Mouse (Mus musculus) left cerebral cortex, postnatal 14 days (tissue): ENCODE results near the gene Abca13. TPM values are rescaled to one million over a fixed set of nuclear protein-coding genes. Genes with fewer than 3 reads are reported as not detected.
"Not testable (repeated sequence)": the region's sequence is repeated elsewhere in the genome, so short reads cannot be mapped to it uniquely, and the experiment has no call there.

Experiments
- DNase-seq, 2 experiments: peaks; one replicate each; pipeline ENCODE4 v3.0.0; 2021 to 2022; ENCODE audit warnings: low spot score in 2 of 2, mixed read lengths in 1 of 2
- intact Hi-C: fragments of 180-260 bp; cut with DNase I; formaldehyde crosslinking; loops from one replicate; pipeline ENCODE4 v1.15.1; 2025
- long read RNA-seq, 2 experiments: library from polyadenylated mRNA; stranded (forward); transcript quantifications; one replicate each; pipeline ENCODE4 v2.0.0; 2021
- total RNA-seq, 2 experiments: library from RNA; stranded (reverse); gene quantifications; 2 replicates each; pipeline ENCODE4 v1.2.3; 2021

Gene Abca13
- total RNA-seq, result under 1 TPM; 0.06 to 0.11 TPM
- long read RNA-seq, experiment 1, result 0 reads
- long read RNA-seq, experiment 2, result 0 reads

DNA sequence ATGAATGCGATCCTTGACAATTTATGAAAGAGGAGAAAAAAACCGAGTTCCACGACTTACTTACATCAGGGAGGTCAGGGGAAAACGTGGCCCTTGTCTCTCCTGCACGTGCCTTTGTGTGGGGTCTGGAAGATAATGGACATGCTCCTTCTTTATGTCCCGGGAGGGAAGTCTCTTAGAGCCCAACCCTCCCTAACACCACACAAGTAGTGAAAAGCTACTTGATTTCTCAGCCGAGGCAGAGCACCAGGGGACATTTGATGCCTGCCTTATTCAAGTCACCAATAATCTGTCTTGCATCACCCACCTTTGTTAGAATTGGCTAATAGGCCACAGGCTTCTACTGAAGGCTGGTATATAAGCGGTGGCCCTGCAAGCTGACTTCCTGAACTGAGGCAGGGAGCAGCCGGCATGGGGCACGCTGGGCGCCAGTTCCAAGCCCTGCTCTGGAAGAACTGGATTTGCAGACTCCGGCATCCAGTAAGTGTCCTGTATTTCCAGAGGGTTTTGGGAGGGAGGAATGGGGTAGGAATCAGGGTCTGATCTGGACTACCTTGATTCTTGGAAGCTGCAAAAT is at the start of gene Abca13:
Abca13 (plus strand) TSS at position 388 of the 577 bp plus-strand sequence.
- DNase-seq, result no peak
- intact Hi-C loops, result no loop called here

DNA sequence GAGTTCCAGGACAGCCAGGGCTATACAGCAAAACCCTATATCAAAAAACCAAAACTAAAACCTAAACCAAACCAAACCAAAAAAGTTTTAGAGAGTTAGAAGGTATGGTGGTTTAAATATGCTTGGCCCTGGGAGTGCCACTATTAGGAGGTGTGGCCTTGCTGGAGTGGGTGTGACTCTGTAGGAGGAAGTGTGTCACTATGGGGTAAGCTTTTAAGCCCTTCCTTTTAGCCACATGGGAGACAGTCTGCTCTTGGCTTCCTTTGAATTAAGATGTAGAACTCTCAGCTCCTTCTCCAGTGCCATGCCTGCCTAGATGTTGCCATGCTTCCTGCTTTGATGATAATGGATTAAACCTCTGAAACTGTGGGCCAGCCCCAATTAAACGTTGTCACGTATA is 46.6 kb upstream of the Abca13 start:
- DNase-seq, result no peak
- intact Hi-C loops, result no loop called here

GRCm38 (mm10) chr11:9146115-9146514 is 45.6 kb upstream of the Abca13 start:
- no peak for DNase-seq
- intact Hi-C loops, result no loop called here

DNA sequence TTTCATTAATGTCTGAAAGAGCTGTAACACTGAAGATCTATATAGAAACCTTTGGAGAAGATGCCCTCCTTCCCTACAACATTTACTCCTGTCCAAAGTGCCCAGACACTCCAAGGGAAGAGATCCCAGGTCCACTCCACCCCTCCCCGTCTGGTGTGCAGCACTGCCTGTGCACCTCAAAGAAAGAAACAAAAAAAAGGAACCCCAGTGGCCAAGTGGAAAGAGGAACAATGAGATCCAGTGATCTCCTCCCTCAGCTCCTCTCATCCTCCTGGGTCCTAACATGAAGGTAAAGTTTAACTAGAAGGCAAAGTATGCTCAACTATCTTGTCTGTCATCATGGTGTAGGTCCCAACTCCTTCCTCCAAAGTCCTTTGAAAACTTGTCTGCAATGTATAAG is 45.1 kb upstream of the Abca13 start:
- intact Hi-C loops, result no loop called here
- DNase-seq, result no peak

DNA sequence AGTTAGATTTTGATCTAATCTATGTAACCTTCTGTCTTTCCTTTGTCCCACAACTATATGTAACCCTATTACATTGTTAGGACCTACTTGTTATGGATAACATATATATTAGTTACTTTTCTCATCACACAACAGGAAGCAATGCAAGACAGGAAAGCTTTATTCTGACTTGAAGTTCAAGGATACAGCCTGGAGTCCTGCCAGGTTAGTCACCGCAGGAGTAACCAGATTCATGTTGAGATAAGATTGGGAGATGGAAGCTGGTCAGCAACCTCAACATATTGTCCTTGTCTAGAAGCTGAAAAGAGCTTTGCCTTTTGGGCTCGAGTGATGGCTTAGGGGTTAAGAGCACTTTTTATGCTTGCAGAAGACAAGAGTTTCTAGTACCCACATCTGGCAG is 43.5 kb upstream of the Abca13 start:
- intact Hi-C loops, result no loop called here
- no peak for DNase-seq

DNA sequence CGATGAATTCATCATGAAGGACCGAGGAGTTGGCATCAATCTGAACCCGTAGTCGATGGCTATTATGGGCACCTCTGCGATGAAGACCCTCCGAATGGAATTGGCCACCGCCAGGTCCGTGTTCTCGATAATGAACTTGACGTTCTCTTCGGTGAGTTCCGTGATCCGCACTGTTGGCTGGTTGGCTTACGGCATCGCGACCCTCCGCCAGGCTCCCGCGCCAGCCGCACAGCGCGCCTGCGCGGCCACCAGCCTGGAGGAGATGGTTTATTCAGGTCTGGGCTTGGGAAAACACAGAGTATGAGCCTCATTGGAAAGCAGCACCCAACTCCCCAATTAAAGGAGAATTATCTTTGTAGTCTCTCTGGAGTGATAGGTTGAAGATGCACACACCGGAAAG is 41.3 kb upstream of the Abca13 start:
- DNase-seq, intact Hi-C loops: not testable (repeated sequence)

- no peak for DNase-seq
- intact Hi-C loops, result no loop called here
These were observed 31.8 kb upstream of the Abca13 start for GRCm38 (mm10) chr11:9159953-9160352.

GRCm38 (mm10) chr11:9167331-9167730 is 24.4 kb upstream of the Abca13 start:
- intact Hi-C loops, result no loop called here
- no peak for DNase-seq

DNA sequence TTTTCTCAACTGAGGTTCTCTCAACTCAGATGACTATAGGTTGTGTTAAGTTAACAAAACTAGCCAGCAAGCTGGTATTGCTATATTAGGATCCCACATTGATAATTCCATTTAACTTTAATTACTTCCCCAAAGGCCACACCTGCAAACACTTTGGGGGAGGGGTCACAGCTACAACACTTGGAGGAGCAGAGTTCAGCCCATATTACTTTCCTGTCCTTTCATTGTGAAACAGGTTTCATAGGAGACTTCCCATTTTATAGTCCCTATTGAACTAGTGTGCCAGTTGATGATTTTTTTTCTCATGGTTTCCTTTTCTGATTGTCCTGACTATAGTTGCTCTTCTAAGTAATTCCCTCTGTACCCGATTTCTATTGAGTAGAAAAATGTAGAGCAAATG is 10.3 kb upstream of the Abca13 start:
- intact Hi-C loops, result no loop called here
- DNase-seq, result no peak

- intact Hi-C loops, DNase-seq: not testable (repeated sequence)
These were observed 2.3 kb upstream of the Abca13 start for GRCm38 (mm10) chr11:9189471-9189870.

DNA sequence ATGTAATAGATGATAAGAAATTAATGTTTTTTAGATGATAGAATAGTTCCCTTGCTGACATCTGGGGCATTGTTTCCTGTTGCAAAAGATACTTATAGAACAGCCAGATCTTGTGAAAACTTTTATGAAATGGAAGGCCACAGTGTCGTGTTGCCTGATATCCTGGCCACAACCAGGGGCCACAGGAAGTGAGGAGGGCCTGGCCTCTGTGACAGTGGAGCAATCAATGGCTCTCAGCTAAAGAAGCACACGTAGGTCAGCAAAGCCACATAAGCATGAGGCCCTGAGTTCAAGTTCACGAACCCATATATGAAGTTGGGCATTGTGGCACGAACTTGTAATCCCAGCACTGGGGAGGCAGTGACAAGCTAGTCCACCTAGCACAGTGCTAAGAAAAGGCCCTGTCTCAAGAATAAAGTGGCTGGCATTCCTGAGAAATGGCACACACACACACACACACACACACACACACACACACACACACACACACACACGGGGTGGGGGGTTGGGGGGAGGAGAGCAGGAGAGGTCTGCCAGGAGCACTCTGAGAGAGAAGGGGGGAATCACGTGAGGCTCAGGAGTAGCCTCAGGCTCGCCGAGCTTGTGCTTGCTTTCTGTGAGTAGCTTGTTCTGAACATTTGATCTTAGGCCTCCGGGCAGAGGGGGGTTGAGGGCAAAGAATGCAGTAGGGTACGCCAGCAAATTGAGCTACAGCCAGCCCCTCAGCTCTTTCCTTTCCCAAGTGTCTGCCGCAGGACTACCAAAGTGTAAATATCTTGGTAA is 779 bp upstream of the Abca13 start:
- no peak for DNase-seq
- intact Hi-C loops, result no loop called here

GRCm38 (mm10) chr11:9194861-9195260 is 3.1 kb downstream of the Abca13 start:
- intact Hi-C loops, result no loop called here
- DNase-seq, result no peak

GRCm38 (mm10) chr11:9199868-9200267 is 8.1 kb downstream of the Abca13 start:
- intact Hi-C loops, result no loop called here

DNA sequence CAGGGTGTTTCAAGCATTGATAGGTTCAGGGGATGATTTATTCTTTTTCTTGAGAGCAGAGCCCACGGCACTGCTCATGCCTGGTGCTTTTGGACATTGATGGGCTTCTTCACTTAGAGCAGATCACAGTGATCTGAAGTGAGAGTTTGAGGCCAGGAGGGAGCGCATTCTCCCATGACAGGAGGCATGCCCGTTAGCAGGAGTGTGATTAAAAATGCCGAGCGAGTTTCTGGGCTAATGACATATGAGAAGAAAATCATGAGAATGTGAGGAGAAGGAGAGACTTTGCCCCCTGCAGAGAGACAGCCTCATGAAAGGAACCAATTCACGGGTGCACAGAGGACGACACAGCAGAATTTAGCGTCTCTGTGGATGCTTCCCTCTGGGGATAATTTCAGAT is 19.0 kb downstream of the Abca13 start:
- intact Hi-C loops, result no loop called here
- DNase-seq, result no peak

More at GRCm38 (mm10) chr11:9199868-9200267, 8.1 kb downstream of the Abca13 start:
- DNase-seq, result no peak

DNA sequence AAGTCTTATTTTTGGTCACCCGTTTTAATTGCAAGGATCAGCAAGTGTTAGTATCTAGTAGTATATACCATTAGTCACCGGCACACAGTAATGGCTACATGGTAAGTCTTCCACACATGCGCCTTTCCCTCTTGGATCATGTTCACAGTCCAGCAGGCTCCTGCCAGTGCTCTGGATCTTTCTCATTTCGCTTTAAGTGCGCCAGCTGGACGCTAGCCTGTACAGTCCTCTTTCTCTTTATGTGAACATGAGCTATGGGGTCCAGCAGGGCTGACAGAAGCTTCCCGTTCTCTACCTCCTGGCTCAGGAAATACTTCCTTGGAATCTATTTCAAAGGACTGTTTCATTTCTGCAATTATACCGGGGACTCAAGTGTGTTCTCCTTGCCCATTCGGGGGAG is 21.8 kb downstream of the Abca13 start:
- intact Hi-C loops, result no loop called here
- no peak for DNase-seq

GRCm38 (mm10) chr11:9216252-9216651 is 24.5 kb downstream of the Abca13 start:
- DNase-seq, result no peak
- intact Hi-C loops, result no loop called here

GRCm38 (mm10) chr11:9220501-9220900 is 28.8 kb downstream of the Abca13 start:
- intact Hi-C loops, result no loop called here
- no peak for DNase-seq

GRCm38 (mm10) chr11:9221646-9222045 is 29.9 kb downstream of the Abca13 start:
- DNase-seq, result peak in 1 of 2 experiments; percentile 42
- intact Hi-C loops, result no loop called here

- intact Hi-C loops, result no loop called here
- no peak for DNase-seq
These were observed 34.7 kb downstream of the Abca13 start for GRCm38 (mm10) chr11:9226399-9226798.

DNA sequence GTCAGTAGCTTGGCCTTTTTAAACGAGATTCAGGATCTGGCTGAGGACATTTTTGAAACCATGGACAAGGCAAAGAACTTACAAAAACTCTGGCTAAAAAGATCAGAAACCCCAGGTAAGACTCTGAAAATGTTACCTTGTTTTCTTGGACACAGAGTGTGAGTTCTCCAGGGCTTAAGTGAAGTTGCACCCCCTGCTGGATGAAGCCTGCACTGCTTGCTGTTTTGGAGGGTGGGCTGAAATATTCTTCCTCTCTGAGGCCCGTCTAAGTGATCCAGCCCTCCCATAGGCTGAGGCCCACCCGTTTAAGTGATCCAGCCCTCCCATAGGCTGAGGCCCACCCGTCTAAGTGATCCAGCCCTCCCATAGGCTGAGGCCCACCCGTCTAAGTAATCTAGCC is 57.9 kb downstream of the Abca13 start:
- DNase-seq, intact Hi-C loops: not testable (repeated sequence)

DNA sequence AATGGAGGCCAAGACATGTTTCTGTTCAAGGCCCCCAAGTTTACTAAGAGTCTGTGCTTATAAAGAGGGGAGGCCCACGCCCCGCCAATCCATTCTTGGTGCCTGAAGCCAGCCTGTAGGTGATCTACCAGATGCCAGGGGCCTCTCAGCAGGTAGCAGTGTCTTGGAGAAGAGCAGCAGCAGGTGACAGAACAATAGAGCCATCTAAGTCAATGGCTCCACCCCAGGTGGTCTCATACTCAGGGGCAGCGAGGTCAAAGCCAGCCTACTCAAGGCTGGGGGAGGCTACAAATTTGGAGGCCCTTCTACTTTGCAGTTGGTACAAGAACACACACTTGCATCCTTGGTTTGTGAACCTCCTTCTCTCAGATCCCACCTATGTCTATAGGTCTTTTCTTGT is 71.3 kb downstream of the Abca13 start:
- DNase-seq, intact Hi-C loops: not testable (repeated sequence)
